Mouse (Mus musculus) megakaryocyte, embryonic 14.5 days (primary cell): ENCODE data around the gene Mcpt1.
"Not testable (repeated sequence)": the region's sequence is repeated elsewhere in the genome, so short reads cannot be mapped to it uniquely, and the experiment has no call there.

Experiments used
- FLI1 ChIP-seq: IDR thresholded peaks from 2 replicates; pipeline ENCODE4 v1.6.1; 2012; ENCODE audit warnings: low read length, inconsistent platforms, mixed read lengths
- GATA1 ChIP-seq: IDR thresholded peaks from 3 replicates; pipeline ENCODE4 v1.6.1; 2012; ENCODE audit warnings: mixed read lengths, low read length, inconsistent platforms, borderline replicate concordance

- TF ChIP-seq GATA1, FLI1: not testable (repeated sequence)
Observed at GRCm38 (mm10) chr14:56017671-56018070, at the start of gene Mcpt1.
